Mouse (Mus musculus) adrenal gland, postnatal 25 days (tissue): Measurements from ENCODE around the gene Slc25a26. TPM values are rescaled to one million over a fixed set of nuclear protein-coding genes. Genes with fewer than 3 reads are reported as not detected.
"Not testable (repeated sequence)": the region's sequence is repeated elsewhere in the genome, so short reads cannot be mapped to it uniquely, and the experiment has no call there.

Source experiments
- DNase-seq: peaks from one replicate; pipeline ENCODE4 v3.0.0; 2021; ENCODE audit warnings: mixed read lengths
- total RNA-seq: library from RNA; stranded (reverse); gene quantifications from 2 replicates; pipeline ENCODE4 v1.2.3, GENCODE M21; 2021

Slc25a26 gene
- total RNA-seq, 1 experiment from 2014 or later, result 18.8 TPM

DNA sequence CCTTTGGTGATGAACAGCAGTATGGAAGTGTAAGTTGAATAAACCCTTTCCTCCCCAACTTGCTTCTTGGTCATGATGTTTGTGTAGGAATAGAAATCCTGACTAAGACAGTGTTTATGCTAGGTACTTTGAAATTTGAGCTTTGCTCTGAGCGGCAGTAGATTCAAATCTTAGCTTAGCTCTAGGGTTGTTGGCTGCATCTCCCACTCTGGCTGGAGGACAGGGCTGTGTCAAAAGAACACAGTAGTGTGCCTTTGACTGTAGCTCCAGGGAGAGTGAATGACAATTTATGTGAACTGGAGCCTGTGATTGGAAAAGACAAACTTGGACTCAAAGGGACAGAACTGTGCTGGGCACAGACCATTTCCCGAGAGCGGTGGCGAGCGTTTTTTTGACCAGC, 53.0 kb downstream of the Slc25a26 start:
- no peak for DNase-seq

- not testable (repeated sequence) for DNase-seq
Observed at GRCm38 (mm10) chr6:94558603-94559002, 58.5 kb downstream of the Slc25a26 start.

GRCm38 (mm10) chr6:94560896-94561295, 60.8 kb downstream of the Slc25a26 start:
- DNase-seq, result no peak

GRCm38 (mm10) chr6:94561346-94561745, 61.2 kb downstream of the Slc25a26 start:
- DNase-seq, result no peak

GRCm38 (mm10) chr6:94563203-94563940, 63.2 kb downstream of the Slc25a26 start:
- no peak for DNase-seq

GRCm38 (mm10) chr6:94565766-94566165, 65.6 kb downstream of the Slc25a26 start:
- DNase-seq, result no peak

DNA sequence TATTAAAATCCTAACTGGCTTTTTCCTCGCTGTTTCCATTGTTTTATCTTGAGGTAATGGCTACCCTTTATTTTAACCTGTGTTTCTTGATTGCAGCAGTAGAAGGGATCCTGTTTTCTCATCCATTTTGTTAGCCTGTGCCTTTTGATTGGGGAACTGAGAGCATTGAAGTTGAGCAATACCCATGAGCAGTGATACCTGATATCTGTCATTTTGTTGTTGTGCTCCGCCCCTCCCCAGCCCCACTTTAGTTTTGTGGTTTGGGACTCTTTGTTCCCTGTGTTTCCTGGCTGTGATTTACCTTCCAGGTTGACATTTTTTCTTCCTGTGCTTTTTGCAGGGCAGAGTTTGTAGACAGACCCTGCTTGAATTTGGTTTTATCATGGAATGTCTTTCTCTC, 67.9 kb downstream of the Slc25a26 start:
- no peak for DNase-seq

DNA sequence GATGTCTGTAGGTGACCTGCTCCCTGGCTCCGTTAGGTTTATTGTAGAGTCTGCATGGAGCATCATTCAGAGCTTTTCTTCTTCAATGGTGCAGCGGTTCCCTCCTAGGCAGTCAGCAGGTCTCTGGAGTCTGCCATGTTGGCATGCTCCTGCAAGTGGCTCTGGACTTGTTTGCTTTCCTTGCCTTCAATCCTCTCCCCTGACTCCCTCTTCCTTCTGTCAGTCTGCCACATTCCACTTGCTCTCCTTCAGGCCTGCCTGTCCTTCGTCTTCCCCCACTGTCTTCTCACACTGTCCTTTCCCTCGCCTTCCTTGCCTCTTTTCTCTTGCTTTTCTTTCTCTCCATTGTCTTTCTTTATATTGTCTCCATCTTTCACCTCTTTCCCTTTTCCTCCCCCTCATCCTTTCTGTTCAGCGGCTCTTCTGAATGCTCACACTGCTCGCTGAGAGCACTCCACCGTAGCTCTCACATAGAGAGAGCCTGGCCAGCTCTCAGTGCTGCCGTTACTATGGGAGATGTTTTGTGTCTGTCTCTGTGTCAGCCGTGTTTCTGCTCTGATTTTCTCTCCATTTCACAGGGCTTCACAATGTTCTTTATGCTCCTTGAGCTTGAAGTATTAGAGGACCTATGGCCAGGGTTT, 75.5 kb downstream of the Slc25a26 start:
- DNase-seq, result no peak

- DNase-seq, result no peak
Observed at GRCm38 (mm10) chr6:94577991-94578390, 77.9 kb downstream of the Slc25a26 start.

- DNase-seq, result no peak
Observed at GRCm38 (mm10) chr6:94582055-94582454, 81.9 kb downstream of the Slc25a26 start.

DNA sequence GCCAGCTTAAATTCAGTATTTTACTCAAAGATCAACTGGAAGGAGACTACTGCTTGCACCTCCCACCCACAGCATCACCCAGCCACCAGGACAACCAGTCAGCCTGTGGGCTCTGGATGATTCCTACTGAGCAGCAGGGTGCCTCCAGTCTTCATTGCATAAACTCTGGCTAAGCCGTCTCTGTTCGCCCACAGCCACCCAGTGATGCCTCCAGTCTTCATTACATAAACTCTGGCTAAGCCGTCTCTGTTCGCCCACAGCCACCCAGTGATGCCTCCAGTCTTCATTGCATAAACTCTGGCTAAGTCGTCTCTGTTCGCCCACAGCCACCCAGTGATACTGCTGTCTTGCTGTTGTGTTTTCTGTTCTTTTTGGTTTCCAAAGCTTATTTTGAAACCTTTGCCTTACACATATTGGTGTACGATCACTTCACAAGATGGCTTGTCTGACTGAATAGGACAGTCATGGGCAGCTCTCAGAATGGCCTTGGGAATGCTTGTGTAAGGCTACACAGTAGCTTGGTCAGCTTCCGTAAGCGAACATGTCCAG, 84.1 kb downstream of the Slc25a26 start:
- DNase-seq, result no peak

DNA sequence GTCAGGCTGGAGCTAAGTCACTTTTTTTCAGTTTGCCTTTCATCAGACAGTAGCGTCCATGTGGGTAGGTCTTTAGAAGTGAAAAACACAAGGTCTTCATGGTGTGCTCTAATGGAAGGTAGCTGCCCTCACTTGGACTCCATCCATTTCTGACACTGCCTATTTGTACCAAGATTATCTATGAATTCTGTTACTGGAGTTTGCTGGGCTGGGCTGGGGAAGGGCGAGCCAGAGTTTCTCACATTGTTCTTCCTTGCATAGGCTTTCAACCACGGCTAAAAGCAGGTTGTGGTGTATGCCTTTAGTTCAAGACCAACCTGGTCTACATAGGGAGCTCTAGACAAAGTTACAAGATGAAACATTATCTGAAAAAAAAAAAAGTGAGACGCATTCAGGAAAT, 84.8 kb downstream of the Slc25a26 start:
- no peak for DNase-seq

DNA sequence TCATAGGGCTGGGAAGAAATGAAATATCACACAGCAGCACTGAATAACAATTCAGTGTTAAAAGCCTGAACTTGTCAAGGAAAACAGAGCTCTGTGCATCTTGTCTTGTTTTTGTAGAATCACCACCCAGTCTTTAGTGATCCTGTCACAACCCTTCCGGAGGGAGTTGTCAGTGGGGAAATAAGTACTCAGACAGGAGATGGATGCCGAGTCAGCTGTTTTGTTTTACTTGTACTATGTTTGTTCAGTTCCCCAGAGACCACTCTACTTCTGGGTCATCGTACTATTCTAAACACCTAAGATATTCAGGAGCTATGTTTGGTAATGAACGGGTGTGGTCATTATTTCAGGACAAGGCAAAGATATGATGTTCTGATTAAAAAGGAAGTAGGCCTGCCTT, 88.2 kb downstream of the Slc25a26 start:
- DNase-seq, result no peak

- no peak for DNase-seq
Observed at GRCm38 (mm10) chr6:94592243-94592642, 92.1 kb downstream of the Slc25a26 start.

DNA sequence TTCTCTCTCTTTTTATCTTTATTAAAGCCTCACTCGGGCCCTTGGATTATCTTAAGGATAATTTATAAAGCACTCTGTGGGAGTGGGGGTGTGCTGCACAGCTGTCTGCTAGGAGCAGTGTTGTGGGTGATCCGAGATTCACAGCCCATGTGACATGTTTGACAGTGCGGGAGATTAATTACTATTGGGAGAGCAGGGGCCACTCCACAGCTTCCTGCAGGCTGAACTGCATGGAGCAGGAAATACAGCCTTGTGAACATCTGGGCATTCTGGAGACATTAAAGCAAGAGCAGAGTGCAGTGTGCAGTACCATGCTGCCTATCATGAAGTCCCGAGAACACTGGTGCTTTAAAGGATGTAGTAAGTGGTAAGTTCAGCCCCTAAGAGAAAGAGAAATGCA, 92.6 kb downstream of the Slc25a26 start:
- no peak for DNase-seq

- DNase-seq, result no peak
Observed at GRCm38 (mm10) chr6:94594096-94594665, 94.0 kb downstream of the Slc25a26 start.

- no peak for DNase-seq
Observed at GRCm38 (mm10) chr6:94594711-94595110, 94.6 kb downstream of the Slc25a26 start.

GRCm38 (mm10) chr6:94595206-94595605, 95.1 kb downstream of the Slc25a26 start:
- no peak for DNase-seq

DNA sequence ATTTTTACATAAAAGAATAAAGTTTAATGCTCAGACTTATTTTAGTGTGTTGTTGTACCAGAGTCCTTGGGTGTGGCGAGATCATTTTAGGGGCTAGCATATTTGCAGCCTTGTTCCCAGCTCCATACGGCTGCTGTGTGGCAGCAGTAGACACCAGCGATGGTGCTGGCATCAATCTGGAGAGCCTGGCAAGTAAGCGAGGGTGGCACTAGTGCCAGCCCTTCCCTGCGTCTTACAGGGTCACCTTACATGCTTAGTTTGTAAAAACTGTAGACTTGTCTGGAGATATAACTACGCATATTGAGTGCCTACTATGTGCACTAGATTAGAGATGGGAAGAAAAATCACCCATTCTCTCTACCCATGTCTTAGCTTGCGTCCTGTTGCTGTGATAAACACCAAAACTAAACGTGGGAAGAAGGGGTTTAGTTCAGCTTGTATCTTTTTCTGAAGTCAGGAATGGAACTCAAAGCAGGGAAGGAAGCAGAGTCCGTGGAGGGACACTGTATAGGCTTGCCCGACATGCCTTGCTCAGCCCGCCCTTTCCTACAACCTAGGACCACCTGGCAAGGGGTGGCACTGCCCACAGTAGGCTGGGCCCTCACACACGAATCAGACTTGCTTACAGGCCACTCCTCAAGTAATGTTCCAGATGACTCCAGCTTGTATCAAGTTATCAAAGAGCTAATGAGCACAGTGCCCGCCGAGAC, 96.1 kb downstream of the Slc25a26 start:
- DNase-seq, result peak; percentile 23

DNA sequence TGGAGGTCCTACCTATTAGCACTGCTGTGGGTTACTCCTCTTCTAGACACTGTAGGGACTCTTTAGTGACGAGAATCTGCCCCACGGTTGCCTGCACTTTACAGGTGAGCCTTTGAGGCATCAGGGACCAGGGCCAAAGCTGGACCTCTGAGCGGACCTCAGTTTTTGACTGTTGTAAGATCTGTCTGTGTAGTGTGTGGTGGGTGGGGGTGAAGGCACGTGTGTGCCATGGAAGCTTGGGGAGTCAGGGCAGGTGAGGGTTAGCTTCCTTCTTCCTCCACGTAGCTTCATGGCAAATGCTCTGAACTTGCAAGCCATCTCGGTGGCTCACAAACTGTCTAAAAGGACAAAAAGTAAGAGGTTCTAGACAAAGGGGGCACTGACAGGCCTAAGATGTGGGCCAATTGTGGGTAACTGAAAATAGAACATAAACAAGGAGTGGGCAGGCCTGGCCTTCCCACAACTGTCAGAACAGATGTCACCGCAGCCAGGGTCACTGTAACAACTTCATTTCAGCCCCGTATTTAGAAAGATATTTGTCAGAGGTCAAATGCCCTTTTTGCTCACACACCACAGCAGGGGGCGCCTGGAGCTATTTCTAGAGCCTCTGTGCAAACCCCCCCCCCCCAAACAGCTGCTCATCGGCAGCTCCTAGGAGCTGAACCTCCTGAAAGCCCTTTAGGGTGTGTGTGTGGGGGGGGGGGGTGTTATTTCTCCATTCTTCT, 96.8 kb downstream of the Slc25a26 start:
- no peak for DNase-seq

GRCm38 (mm10) chr6:94598421-94598820, 98.3 kb downstream of the Slc25a26 start:
- DNase-seq, result no peak

DNA sequence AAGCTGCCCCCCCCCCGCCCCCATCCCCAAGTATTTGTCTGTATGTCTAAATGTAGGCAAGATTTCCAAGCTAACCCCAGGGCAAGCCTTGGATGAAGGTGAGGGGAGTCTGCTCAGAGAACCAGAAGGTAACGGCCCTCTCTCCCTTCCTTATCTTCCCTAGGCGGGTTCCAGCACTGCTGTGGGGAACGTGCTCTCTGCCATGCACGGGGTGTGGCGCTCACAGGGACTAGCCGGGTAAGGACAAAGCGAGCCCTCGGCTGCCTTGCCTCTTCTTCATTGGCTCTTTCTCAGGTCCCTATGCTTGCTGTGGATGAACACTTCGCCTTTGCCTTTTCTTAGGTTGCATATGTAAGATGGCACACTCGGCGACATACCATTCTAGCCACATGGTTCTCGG, 98.9 kb downstream of the Slc25a26 start:
- no peak for DNase-seq
